Comparison of ENCODE assay signal across 8 mouse cellular contexts in genomic region chr14:24960082-24960482, GRCm38 (mm10).
DNase-seq lines count a peak whose midpoint lies in the region; ATAC-seq and TF ChIP-seq lines count a peak whose summit lies in the region.

No protein-coding gene starts in this region.

- H3K27ac ChIP-seq in neural tube, embryonic 13.5 days (replicated peaks) = no peak overlapping the region
- no peak overlapping the region for H3K27ac ChIP-seq in heart, adult 2 months

- ATAC-seq in neural tube, embryonic 13.5 days (ENCODE audit: low read depth) = 0 out of 2 replicates have a peak, but pooled peaks have one; percentile 47

- 38% methylated on average over 5 of the region's 5 CpGs for WGBS in neural tube, embryonic 13.5 days
- 49% methylated on average over 5 of the region's 5 CpGs for WGBS in heart, adult 2 months

- no peak overlapping the region for H3K4me2 ChIP-seq in neural tube, embryonic 13.5 days

- intact Hi-C loops in heart, adult 2 months (cut with DNase I) = no loop called here

- TF ChIP-seq POLR2A in heart, adult 2 months (IDR thresholded peaks at IDR 0.05; ENCODE audit: insufficient read depth, low read depth, low read length) = no peak

- no peak overlapping the region for H3K9ac ChIP-seq in neural tube, embryonic 13.5 days
- H3K9ac ChIP-seq in heart, adult 2 months (ENCODE audit: low read depth, low read length) = no peak overlapping the region

- H3K4me1 ChIP-seq in neural tube, embryonic 13.5 days (replicated peaks) = 0 out of 2 replicates have a peak, but pooled peaks cover 11% of the 10 kb centered on the region
- H3K4me1 ChIP-seq in heart, adult 2 months (ENCODE audit: control insufficient read depth, insufficient read depth, low read length) = peaks cover 1% of the 10 kb centered on the region; the same call in 1 of the 2 replicates

- no peaks in the 10 kb centered on the region for H3K27me3 ChIP-seq in neural tube, embryonic 13.5 days
- H3K27me3 ChIP-seq in heart, adult 2 months (ENCODE audit: control insufficient read depth, insufficient read depth, low read length) = no peaks in the 10 kb centered on the region

- no peaks in the 10 kb centered on the region for H3K9me3 ChIP-seq in neural tube, embryonic 13.5 days

- H3K79me2 ChIP-seq in heart, adult 2 months (replicated peaks; ENCODE audit: control insufficient read depth, insufficient read depth, low read length) = no peaks in the 10 kb centered on the region

- no peak for DNase-seq in neural tube, embryonic 10.5 days (ENCODE audit: extremely low spot score, low spot score)
- DNase-seq in embryo, embryonic 9.5 days (ENCODE audit: extremely low spot score) = peak; percentile 14
- DNase-seq in heart, adult 2 months = peak; percentile 53 to 73
- peak; percentile 39 for DNase-seq in left cerebral cortex, adult 11 months (ENCODE audit: low spot score)
- peak; percentile 47 for DNase-seq in right cerebral cortex, postnatal 25 days
- no peak for DNase-seq in thymus, postnatal 36 days
- no peak for DNase-seq in urinary bladder, adult 18-20 months (ENCODE audit: low spot score in 2 of 2)

- TF ChIP-seq CTCF in heart, adult 2 months (IDR thresholded peaks at IDR 0.05) = no peak

- H3K4me3 ChIP-seq in neural tube, embryonic 13.5 days = no peak overlapping the region
- no peak overlapping the region for H3K4me3 ChIP-seq in heart, adult 2 months

- no peaks in the 10 kb centered on the region for H3K36me3 ChIP-seq in neural tube, embryonic 13.5 days
- no peaks in the 10 kb centered on the region for H3K36me3 ChIP-seq in heart, adult 2 months (ENCODE audit: control insufficient read depth, insufficient read depth, low read length)

- TF ChIP-seq EP300 in heart, adult 2 months (IDR thresholded peaks at IDR 0.05; ENCODE audit: insufficient read depth, low read depth, low read length) = no peak

Comparison
In these comparisons a context has a peak if more than half of its experiments do, and no peak if none do; other contexts are left out.
1. DNase-seq: peak in embryo, embryonic 9.5 days (single experiment), heart, adult 2 months (2 of 2), left cerebral cortex, adult 11 months (single experiment) and right cerebral cortex, postnatal 25 days (single experiment); none in neural tube, embryonic 10.5 days (single experiment), thymus, postnatal 36 days (0 of 2) and urinary bladder, adult 18-20 months (0 of 2).